Mouse (Mus musculus): ENCODE measurements around the gene St14. TPM values are rescaled to one million over a fixed set of nuclear protein-coding genes. Genes with fewer than 3 reads are reported as not detected.
A peak's percentile ranks its signal among the peaks of the same experiment; 100 is the strongest.

The St14 gene
- total and polyA plus RNA-seq, 3 experiments, result 0.08 to 0.19 TPM; not detected in 1

DNA sequence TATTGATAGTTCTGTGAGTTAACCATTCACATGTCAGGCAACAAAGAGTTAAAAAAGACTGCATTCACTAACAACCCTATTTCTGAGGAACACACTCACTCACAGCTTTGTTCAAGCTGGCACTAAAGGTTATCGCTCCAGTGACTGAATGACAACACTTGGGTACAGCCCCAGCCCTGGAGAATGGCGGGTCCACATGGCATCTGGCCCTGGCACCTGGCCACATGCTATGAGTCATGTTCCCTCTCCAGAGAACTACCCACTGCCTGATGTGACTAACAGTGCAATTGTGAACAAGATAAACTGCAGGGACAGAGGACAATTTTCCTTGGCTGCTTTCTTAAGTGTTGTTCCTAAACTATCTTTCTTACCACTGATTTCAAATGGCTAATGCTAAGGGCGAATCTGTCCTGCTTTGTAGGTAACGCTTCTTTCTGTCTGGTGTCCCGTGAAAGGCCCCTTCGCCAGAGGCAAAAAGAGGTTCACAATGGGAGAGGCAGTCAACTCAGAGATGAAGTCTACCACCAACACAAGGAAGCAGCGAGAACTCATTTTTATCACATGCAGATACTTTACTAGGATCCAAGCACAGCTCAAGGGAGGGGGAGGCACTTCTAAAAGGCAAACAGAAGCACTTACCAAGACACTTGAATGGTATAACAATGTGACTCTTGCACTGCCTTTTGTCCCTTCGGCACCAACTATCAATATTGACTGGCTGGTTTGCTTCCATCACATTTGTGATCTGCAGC lies 44.9 kb upstream of the St14 start (continued):
- TF ChIP-seq POLR2AphosphoS2 (IDR thresholded peaks at IDR 0.05; ENCODE audit: low read length) (no peak), SMC3 (IDR thresholded peaks at IDR 0.05; ENCODE audit: low read depth, low read length) (no peak), NRF1 (IDR thresholded peaks at IDR 0.05; ENCODE audit: insufficient read depth, low read depth, low read length, poor library complexity, severe bottlenecking) (no peak), JUND (IDR thresholded peaks at IDR 0.05; ENCODE audit: low read depth, low read length) (peak; percentile 91; the same call in 1 of the 2 replicates), ELF1 (IDR thresholded peaks at IDR 0.05; ENCODE audit: low read depth, low read length) (no peak), EP300 (IDR thresholded peaks at IDR 0.05; ENCODE audit: low read depth in 1 of 2, low read length in 2 of 2) (peak; percentile 65 to 84), SIN3A (IDR thresholded peaks at IDR 0.05; ENCODE audit: low read length) (peak; percentile 30; the same call in 1 of the 2 replicates), USF2 (IDR thresholded peaks at IDR 0.05; ENCODE audit: borderline replicate concordance in 1 of 2, insufficient read depth in 1 of 2, low read depth in 1 of 2, low read length in 2 of 2) (no peak), TAL1 (IDR thresholded peaks at IDR 0.05; ENCODE audit: low read length) (peak; percentile 46), POLR2A (IDR thresholded peaks at IDR 0.05; ENCODE audit: control insufficient read depth in 1 of 2, insufficient read depth in 1 of 2, low read depth in 1 of 2, low read length in 2 of 2, poor library complexity in 1 of 2) (no peak), RCOR1 (IDR thresholded peaks at IDR 0.05; ENCODE audit: low read depth, low read length) (peak; percentile 49; the same call in 1 of the 2 replicates), BHLHE40 (IDR thresholded peaks at IDR 0.05; ENCODE audit: borderline replicate concordance, low read depth, low read length) (no peak), HCFC1 (IDR thresholded peaks at IDR 0.05; ENCODE audit: low read depth, low read length) (no peak), ZMIZ1 (IDR thresholded peaks at IDR 0.05; ENCODE audit: low read depth, low read length) (no peak), CHD1 (IDR thresholded peaks at IDR 0.05; ENCODE audit: low read depth, low read length) (no peak), ETS1 (IDR thresholded peaks at IDR 0.05; ENCODE audit: low read depth, low read length) (peak; percentile 89), MYC (IDR thresholded peaks at IDR 0.05; ENCODE audit: low read depth, low read length) (peak; percentile 79; the same call in 1 of the 2 replicates), TCF12 (IDR thresholded peaks at IDR 0.05; ENCODE audit: low read depth, low read length) (0 out of 2 replicates have a peak, but pooled peaks have one; percentile 26), KAT2A (conservative IDR thresholded peaks at IDR 0.05; ENCODE audit: low read depth, low read length) (no peak)

DNA sequence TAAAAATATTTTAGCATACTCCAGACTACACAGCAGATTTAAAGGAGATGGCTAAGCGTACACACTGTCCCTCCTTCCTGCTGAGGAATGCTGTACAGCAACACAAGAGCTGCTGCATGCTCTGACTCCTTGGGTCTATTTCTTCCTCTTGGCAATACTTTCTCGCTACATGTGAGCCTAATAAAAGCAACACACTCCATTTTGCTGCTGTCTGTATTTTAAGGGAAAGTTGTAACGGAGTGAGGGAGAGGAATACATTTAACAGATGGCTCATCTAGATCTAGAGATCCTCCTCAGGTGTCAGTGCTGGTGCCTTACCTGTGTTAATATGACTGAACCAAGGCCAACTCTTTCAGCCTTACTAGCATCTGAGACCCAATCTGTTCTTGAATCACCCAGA lies 44.3 kb upstream of the St14 start:
- TF ChIP-seq TCF12 (IDR thresholded peaks at IDR 0.05; ENCODE audit: low read depth, low read length) (no peak), RCOR1 (IDR thresholded peaks at IDR 0.05; ENCODE audit: low read depth, low read length) (no peak), TAL1 (IDR thresholded peaks at IDR 0.05; ENCODE audit: low read length) (no peak), ZKSCAN1 (IDR thresholded peaks at IDR 0.05; ENCODE audit: low read depth, low read length) (no peak), CHD1 (IDR thresholded peaks at IDR 0.05; ENCODE audit: low read depth, low read length) (no peak), ZNF384 (IDR thresholded peaks at IDR 0.05; ENCODE audit: low read depth, low read length) (no peak), ELF1 (IDR thresholded peaks at IDR 0.05; ENCODE audit: low read depth, low read length) (no peak), SMC3 (IDR thresholded peaks at IDR 0.05; ENCODE audit: low read depth, low read length) (no peak), RAD21 (IDR thresholded peaks at IDR 0.05; ENCODE audit: low read depth, low read length) (no peak)
- Histone ChIP-seq H3K9me3 (replicated peaks; ENCODE audit: insufficient read depth, low read length) (no peaks in the 10 kb centered on the region), H3K79me2 (ENCODE audit: control insufficient read depth, insufficient read depth, low read length, poor library complexity) (no peaks in the 10 kb centered on the region), H3K9ac (ENCODE audit: control insufficient read depth, low read depth, low read length, poor library complexity, severe bottlenecking) (no peak overlapping the region), H3K4me1 (ENCODE audit: control insufficient read depth in 1 of 2, insufficient read depth in 2 of 2, low read length in 2 of 2) (peaks cover 7 to 24% of the 10 kb centered on the region in 2 experiments), H3K4me3 (ENCODE audit: control insufficient read depth in 1 of 2, insufficient read depth in 1 of 2, low read depth in 2 of 2, low read length in 2 of 2) (no peak overlapping the region), H3K27me3 (ENCODE audit: control insufficient read depth in 1 of 2, insufficient read depth in 2 of 2, low read length in 2 of 2) (no peaks in the 10 kb centered on the region), H3K36me3 (ENCODE audit: control insufficient read depth in 1 of 2, insufficient read depth in 2 of 2, low read length in 2 of 2) (peaks cover 0 to 25% of the 10 kb centered on the region in 2 experiments; a peak in 2 of 4 replicates), H3K27ac (ENCODE audit: control insufficient read depth, low read depth, low read length) (no peak overlapping the region)
- no peak for DNase-seq (ENCODE audit: low read depth, low spot score)

Data from MEL (cell line).